Mouse (Mus musculus): ENCODE measurements around the gene Gm10392.

DNA sequence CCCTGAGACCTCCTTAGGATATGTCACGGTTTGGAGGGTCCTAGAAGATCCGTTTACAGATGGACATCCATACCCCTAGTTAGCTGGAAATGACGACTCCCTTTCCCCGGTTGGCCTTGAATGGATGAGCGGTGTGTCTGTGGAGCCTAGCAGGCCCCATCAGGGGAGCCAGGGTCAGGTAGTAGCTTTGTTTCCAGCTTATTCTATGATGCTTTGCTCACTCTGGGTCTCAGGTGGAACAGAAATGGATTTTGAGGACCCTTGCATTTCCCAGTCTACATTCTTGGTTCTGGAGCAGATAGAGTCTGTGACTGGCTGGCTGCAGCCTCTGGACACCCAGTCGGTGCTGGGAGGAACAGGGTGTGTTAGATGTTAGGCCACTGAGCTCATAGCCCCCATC lies 24.2 kb downstream of the Gm10392 start:
- TF ChIP-seq CTCF (IDR thresholded peaks at IDR 0.05; ENCODE audit: low read depth) (no peak), EP300 (optimal IDR thresholded peaks at IDR 0.05) (no peak)

Measured in stomach, postnatal 0 days (tissue).